Mouse (Mus musculus) midbrain, embryonic 14.5 days (tissue): Measurements from ENCODE around the gene Tmem204. TPM values are rescaled to one million over a fixed set of nuclear protein-coding genes. Genes with fewer than 3 reads are reported as not detected.

Experiments used
- ATAC-seq: fragments of 200-750 bp; cut with Nextera tagmentation; 2 replicates; pipeline ENCODE4 v1.8.0; 2017; ENCODE audit warnings: moderate number of reproducible peaks, moderate library complexity; ENCODE audit not compliant: low FRiP score, low TSS enrichment
- DNase-seq: peaks from one replicate; pipeline ENCODE4 v3.0.0-alpha.2; 2015
- H3K27ac ChIP-seq: fragments of 300-500 bp; sonication (generic); replicated peaks from 2 replicates; pipeline ENCODE4 v1.5.1; 2014; ENCODE audit warnings: mild to moderate bottlenecking, low read depth, low read length, moderate library complexity
- H3K27me3 ChIP-seq: fragments of 300-500 bp; sonication (generic); 2 replicates; pipeline ENCODE4 v1.6.1; 2014; ENCODE audit warnings: low read length, control low read depth, mixed read lengths; ENCODE audit not compliant: control insufficient read depth, insufficient read depth
- H3K36me3 ChIP-seq: fragments of 300-500 bp; sonication (generic); 2 replicates; pipeline ENCODE4 v1.6.1; 2014; ENCODE audit warnings: low read length, control low read depth; ENCODE audit not compliant: control insufficient read depth, insufficient read depth
- H3K4me1 ChIP-seq: fragments of 300-500 bp; sonication (generic); 2 replicates; pipeline ENCODE4 v1.6.1; 2014; ENCODE audit warnings: mild to moderate bottlenecking, antibody characterized with exemption, low read length, control low read depth; ENCODE audit not compliant: control insufficient read depth, insufficient read depth
- H3K4me2 ChIP-seq: fragments of 300-500 bp; sonication (generic); 2 replicates; pipeline ENCODE4 v1.6.1; 2014; ENCODE audit warnings: mild to moderate bottlenecking, low read length, moderate library complexity
- H3K4me3 ChIP-seq: fragments of 300-500 bp; sonication (generic); replicated peaks from 2 replicates; pipeline ENCODE4 v1.5.1; 2014; ENCODE audit warnings: low read depth, low read length
- H3K9ac ChIP-seq: fragments of 300-500 bp; sonication (generic); replicated peaks from 2 replicates; pipeline ENCODE4 v1.6.1; 2014; ENCODE audit warnings: mild to moderate bottlenecking, low read length, moderate library complexity
- H3K9me3 ChIP-seq: fragments of 300-500 bp; sonication (generic); 2 replicates; pipeline ENCODE4 v1.6.1; 2016; ENCODE audit warnings: low read length, control low read depth, mixed read lengths; ENCODE audit not compliant: control insufficient read depth
- WGBS: fragments of 180-500 bp; shearing (Covaris S2); extraction: QIAGEN DNeasy Blood & Tissue Kit; methylation state at CpG from one replicate; pipeline ENCODE4 v1.1.7; 2014; 5-methylcytosine and 5-hydroxymethylcytosine counted together
- polyA plus RNA-seq: library from polyadenylated mRNA; unstranded; fragments of >200 nt; fragmentation: Nextera tagmentation; extraction: Ambion mirVana; gene quantifications from 2 replicates; pipeline ENCODE4 v1.2.1, GENCODE M21; 2014

Gene Tmem204
- polyA plus RNA-seq, 1 experiment from 2014 or later: 10.8 TPM

DNA sequence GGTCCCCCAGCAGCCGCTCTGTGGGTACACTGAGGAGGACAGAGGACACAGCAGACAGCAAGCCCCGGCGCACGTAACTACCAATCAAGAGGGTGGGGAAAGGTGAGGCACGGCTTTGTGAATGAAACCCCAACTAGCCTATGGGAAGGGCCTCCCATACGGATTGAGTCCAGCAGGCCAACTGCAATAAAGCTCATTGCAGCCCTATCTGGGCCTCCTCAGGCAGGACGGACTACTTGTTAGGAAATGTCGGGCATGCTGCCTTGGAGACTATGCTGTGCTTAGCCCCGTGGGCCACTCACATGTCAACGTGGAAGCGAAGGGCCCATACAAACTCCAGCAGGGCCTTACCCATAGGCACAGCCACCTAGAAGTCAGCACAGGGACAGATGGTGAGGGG lies 17.9 kb upstream of the Tmem204 start:
- Histone ChIP-seq H3K4me3 (no peak overlapping the region), H3K9me3 (no peaks in the 10 kb centered on the region), H3K27ac (no peak overlapping the region), H3K4me1 (no peaks in the 10 kb centered on the region), H3K9ac (no peak overlapping the region), H3K4me2 (no peak overlapping the region), H3K27me3 (no peaks in the 10 kb centered on the region), H3K36me3 (peaks cover 88% of the 10 kb centered on the region)
- no peak for DNase-seq
- ATAC-seq: no peak
- WGBS: 96% methylated on average over 11 of the region's 11 CpGs

DNA sequence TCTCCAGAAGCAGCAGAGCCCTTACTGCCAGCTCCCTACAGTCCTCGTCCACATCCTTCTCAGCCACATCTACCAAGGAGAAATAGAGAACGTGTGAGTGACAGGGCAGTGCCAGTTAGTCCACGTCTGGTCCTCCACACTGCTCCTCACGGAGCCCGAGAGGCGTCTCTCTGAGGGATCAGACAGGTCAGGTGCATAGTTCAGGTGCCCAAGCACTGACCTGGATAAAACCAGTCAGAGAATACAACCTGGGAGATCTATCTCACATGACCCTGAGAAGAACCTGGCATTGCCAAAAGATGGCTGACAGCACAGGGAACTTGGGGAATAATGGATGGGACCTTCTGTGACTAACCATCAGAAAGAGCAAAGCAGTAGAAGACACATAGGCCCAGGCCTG lies 16.7 kb upstream of the Tmem204 start:
- Histone ChIP-seq H3K9ac (no peak overlapping the region), H3K4me2 (no peak overlapping the region), H3K27ac (no peak overlapping the region), H3K9me3 (no peaks in the 10 kb centered on the region), H3K4me3 (no peak overlapping the region), H3K36me3 (peaks cover 76% of the 10 kb centered on the region), H3K4me1 (no peaks in the 10 kb centered on the region), H3K27me3 (no peaks in the 10 kb centered on the region)
- WGBS: 100% methylated on average over 6 of the region's 6 CpGs
- DNase-seq (no peak), ATAC-seq (no peak)

DNA sequence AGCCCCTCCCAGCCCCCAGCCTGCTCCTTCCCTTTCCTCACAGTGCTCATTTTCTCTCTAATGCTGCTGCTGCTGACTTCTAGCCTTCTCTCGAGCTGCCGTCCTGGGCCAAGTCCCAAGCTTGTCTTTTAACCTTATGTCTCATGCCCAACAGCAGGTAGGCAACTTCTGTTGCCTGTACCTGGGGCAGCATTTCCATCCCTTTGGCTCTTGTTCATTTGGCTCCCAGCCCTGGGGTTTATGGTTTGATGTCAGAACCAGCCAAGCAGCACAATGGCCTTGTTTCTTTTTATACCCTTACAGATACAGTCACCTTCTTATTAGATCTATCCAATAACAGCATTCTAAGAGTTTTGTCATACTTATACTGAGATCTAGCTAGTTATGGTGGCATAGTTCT lies 12.8 kb upstream of the Tmem204 start:
- Histone ChIP-seq H3K9me3 (no peaks in the 10 kb centered on the region), H3K4me3 (no peak overlapping the region), H3K4me1 (no peaks in the 10 kb centered on the region), H3K27me3 (no peaks in the 10 kb centered on the region), H3K9ac (no peak overlapping the region), H3K4me2 (no peak overlapping the region), H3K36me3 (peaks cover 58% of the 10 kb centered on the region), H3K27ac (no peak overlapping the region)
- no peak for ATAC-seq
- 93% methylated on average over 2 of the region's 2 CpGs for WGBS
- no peak for DNase-seq

DNA sequence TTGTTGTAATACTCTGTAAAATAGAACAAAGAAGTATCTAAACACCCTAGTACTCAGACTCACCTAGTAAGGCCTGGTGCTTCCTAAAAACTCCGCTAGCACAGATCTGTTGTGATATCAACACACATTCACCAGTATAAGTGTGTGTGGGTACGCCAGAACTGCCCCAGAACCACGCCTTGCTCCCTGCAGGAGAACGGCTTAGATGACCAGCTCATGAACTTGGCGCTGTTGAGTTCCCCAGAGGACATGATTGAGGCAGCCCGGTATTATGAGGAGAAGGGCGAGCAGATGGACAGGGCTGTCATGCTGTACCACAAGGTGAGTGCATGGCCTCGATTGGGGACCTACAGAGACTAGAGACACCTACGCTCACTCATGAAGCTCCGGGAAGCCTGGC lies 7.1 kb upstream of the Tmem204 start:
- Histone ChIP-seq H3K4me1 (no peaks in the 10 kb centered on the region), H3K36me3 (peaks cover 43% of the 10 kb centered on the region), H3K9ac (no peak overlapping the region), H3K27me3 (no peaks in the 10 kb centered on the region), H3K9me3 (no peaks in the 10 kb centered on the region), H3K4me3 (no peak overlapping the region), H3K4me2 (no peak overlapping the region), H3K27ac (no peak overlapping the region)
- DNase-seq (no peak), ATAC-seq (no peak)
- WGBS: 94% methylated on average over 10 of the region's 10 CpGs

DNA sequence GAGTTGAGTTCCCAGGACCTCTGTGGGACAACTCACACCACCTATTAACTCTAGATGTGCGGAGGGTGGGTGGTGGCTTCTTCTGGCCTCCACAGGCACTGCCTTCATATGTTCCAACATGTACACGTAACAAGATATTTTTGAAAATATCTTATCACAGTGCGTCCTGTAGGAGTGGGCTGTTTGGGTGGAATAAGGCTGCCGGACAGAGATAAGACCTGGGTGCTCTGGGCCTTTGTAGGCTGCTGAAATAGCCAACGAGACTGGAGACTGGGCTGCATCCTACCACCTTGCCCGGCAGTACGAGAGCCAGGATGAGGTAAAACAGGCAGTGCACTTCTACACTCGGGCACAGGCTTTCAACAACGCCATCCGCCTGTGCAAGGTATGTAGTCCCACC lies 5.8 kb upstream of the Tmem204 start:
- ATAC-seq (no peak), DNase-seq (no peak)
- Histone ChIP-seq H3K27me3 (no peaks in the 10 kb centered on the region), H3K4me1 (no peaks in the 10 kb centered on the region), H3K4me2 (no peak overlapping the region), H3K36me3 (peaks cover 34% of the 10 kb centered on the region), H3K4me3 (no peak overlapping the region), H3K9ac (no peak overlapping the region), H3K27ac (no peak overlapping the region), H3K9me3 (no peaks in the 10 kb centered on the region)
- WGBS: 94% methylated on average over 10 of the region's 10 CpGs

DNA sequence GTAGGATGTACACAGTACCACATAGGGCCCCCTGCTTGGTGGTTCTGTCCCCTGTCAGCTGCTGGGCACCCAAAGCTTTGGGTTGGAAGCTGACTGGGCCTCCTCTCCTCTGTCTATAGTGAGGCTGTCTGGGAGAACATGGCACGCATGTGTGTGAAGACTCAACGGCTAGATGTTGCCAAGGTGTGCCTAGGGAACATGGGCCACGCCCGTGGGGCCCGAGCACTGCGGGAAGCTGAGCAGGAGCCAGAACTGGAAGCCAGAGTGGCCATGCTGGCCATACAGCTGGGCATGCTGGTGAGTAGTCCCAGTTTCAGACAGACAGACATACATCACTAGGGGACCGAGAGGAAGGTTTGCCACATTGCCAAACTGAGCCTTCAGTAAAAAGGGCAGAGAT lies 3.3 kb upstream of the Tmem204 start:
- Histone ChIP-seq H3K9me3 (no peaks in the 10 kb centered on the region), H3K36me3 (peaks cover 22% of the 10 kb centered on the region), H3K4me2 (no peak overlapping the region), H3K27me3 (no peaks in the 10 kb centered on the region), H3K4me3 (no peak overlapping the region), H3K4me1 (no peaks in the 10 kb centered on the region), H3K27ac (no peak overlapping the region), H3K9ac (no peak overlapping the region)
- DNase-seq: no peak
- ATAC-seq: no peak
- 94% methylated on average over 7 of the region's 7 CpGs for WGBS

DNA sequence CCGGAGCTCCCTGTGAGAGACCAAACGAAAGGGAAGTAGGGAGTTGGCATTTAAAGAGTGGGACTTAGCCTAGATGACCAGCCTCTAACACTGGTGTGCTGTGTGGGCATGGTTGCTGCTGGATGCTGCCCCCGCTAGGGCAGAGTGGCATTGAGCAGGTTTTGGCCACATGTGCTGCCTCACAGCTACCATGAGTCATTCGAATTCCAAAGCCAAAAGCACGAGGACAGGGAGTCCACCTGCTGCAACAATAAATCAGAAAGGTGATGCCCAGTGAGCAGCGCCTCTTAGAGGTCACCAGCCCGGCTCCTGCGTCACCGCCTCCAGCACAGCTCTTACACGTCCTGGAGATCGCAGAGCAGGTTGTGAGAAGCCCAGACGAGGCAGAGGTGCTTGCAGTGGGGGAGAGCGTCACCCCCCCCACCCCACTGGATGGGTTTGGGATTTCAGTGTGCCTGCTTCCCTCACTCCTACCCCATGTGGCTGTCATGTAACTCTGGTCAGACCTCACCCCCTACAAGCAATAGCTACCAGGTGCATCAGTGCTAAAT lies 1.5 kb upstream of the Tmem204 start:
- Histone ChIP-seq H3K27me3 (no peaks in the 10 kb centered on the region), H3K9ac (no peak overlapping the region), H3K27ac (no peak overlapping the region), H3K4me3 (no peak overlapping the region), H3K4me2 (no peak overlapping the region), H3K36me3 (peaks cover 19% of the 10 kb centered on the region), H3K4me1 (no peaks in the 10 kb centered on the region), H3K9me3 (no peaks in the 10 kb centered on the region)
- ATAC-seq (no peak), DNase-seq (no peak)
- WGBS: 84% methylated on average over 13 of the region's 13 CpGs

DNA sequence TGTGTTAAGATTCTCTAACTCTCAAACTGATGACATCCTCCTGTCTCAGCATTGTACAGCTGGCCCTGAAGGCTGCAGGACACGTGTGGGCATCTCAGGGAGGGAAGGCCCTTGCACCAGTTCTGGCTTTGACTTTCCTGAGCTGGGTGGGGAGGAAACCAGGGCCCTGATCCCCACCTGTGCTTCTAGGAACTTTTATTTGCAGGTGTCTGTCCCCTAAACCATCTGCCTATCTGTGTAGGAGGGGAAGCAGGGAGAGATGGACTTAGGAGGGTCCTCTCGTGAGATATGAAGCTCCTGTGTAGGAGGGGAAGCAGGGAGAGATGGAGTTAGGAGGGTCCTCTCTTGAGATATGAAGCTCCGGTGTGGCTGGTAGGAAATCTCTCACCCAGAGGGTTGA lies 504 bp downstream of the Tmem204 start:
- H3K27me3 ChIP-seq: no peaks in the 10 kb centered on the region
- no peak overlapping the region for H3K4me2 ChIP-seq
- no peak for ATAC-seq
- no peak overlapping the region for H3K9ac ChIP-seq
- H3K9me3 ChIP-seq: no peaks in the 10 kb centered on the region
- no peak overlapping the region for H3K27ac ChIP-seq
- no peaks in the 10 kb centered on the region for H3K4me1 ChIP-seq
- WGBS: 71% methylated on average over 3 of the region's 3 CpGs
- peaks cover 5% of the 10 kb centered on the region; the same call in 1 of the 2 replicates for H3K36me3 ChIP-seq
- no peak overlapping the region for H3K4me3 ChIP-seq
- no peak for DNase-seq

DNA sequence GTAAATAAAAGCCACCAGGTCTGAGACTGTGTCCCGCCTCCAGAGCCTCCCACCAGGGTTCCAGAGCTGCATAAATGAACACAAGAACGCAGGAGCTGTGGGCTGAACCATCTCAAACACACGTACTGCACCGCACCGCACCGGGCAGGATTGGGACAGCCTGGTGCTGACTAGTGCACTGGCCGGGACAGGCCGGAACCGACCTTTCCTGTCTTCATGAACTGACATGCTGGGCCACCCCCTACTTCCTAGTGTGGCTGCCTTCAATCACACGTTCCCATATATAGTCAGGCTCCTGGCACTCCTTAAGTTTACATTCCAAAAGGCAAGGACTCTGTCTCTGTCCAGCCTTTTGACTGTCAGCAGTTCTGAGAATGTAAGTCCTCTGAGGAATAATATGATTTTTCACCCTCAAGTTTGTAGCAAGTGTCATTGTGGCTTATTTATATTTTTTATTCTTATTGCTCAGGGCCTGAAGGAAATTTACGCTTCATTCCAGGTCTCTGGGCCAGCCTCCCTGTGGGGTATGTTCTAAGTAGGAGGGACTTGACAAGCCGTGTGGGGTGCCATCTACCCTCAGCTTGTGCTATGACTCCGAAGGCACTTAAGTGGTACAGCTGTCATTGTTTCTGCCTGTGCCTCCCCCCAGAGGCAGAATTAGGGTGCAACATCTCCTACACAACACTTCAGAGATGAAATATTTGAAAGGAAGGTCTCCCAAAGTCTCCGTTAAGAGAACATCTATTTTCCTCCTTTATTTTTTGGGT lies 1.1 kb downstream of the Tmem204 start:
- no peaks in the 10 kb centered on the region for H3K27me3 ChIP-seq
- no peak overlapping the region for H3K9ac ChIP-seq
- ATAC-seq (no peak), DNase-seq (no peak)
- no peak overlapping the region for H3K27ac ChIP-seq
- H3K4me1 ChIP-seq: no peaks in the 10 kb centered on the region
- WGBS: 85% methylated on average over 14 of the region's 14 CpGs
- H3K36me3 ChIP-seq: 0 out of 2 replicates have a peak, but pooled peaks cover 4% of the 10 kb centered on the region
- no peaks in the 10 kb centered on the region for H3K9me3 ChIP-seq
- no peak overlapping the region for H3K4me2 ChIP-seq
- H3K4me3 ChIP-seq: no peak overlapping the region
